Mouse (Mus musculus): ENCODE results near the gene Lmtk2. TPM values are rescaled to one million over a fixed set of nuclear protein-coding genes. Genes with fewer than 3 reads are reported as not detected.

Gene Lmtk2
- polyA plus RNA-seq, 1 experiment from 2014 or later, result 4.5 TPM

GRCm38 (mm10) chr5:144159137-144159536 is 58.9 kb downstream of the Lmtk2 start:
- Histone ChIP-seq H3K4me1 (peaks cover 3% of the 10 kb centered on the region; the same call in 1 of the 2 replicates), H3K36me3 (peaks cover 70% of the 10 kb centered on the region), H3K27me3 (ENCODE audit: low read depth, poor library complexity, severe bottlenecking) (no peaks in the 10 kb centered on the region), H3K9me3 (replicated peaks) (no peaks in the 10 kb centered on the region), H3K27ac (replicated peaks) (no peak overlapping the region), H3K4me3 (no peak overlapping the region)
- 95% methylated on average over 8 of the region's 8 CpGs for WGBS
- no peak for DNase-seq (ENCODE audit: low spot score)

GRCm38 (mm10) chr5:144162080-144162812 is 62.0 kb downstream of the Lmtk2 start:
- no peak overlapping the region for H3K4me3 ChIP-seq
- H3K36me3 ChIP-seq, result peaks cover 92% of the 10 kb centered on the region
- no peaks in the 10 kb centered on the region for H3K27me3 ChIP-seq (ENCODE audit: low read depth, poor library complexity, severe bottlenecking)
- WGBS, result 85% methylated on average over 5 of the region's 5 CpGs
- no peak for DNase-seq (ENCODE audit: low spot score)
- H3K27ac ChIP-seq (replicated peaks), result no peak overlapping the region; the same call in 1 of the 2 replicates
- H3K4me1 ChIP-seq, result peaks cover 3% of the 10 kb centered on the region; the same call in 1 of the 2 replicates
- H3K9me3 ChIP-seq (replicated peaks), result no peaks in the 10 kb centered on the region

- no peak for DNase-seq (ENCODE audit: low spot score)
- H3K36me3 ChIP-seq, result peaks cover 90% of the 10 kb centered on the region
- H3K9me3 ChIP-seq (replicated peaks), result no peaks in the 10 kb centered on the region
- H3K4me3 ChIP-seq, result no peak overlapping the region
- WGBS, result 87% methylated on average over 10 of the region's 10 CpGs
- no peaks in the 10 kb centered on the region for H3K27me3 ChIP-seq (ENCODE audit: low read depth, poor library complexity, severe bottlenecking)
- H3K27ac ChIP-seq (replicated peaks), result no peak overlapping the region; the same call in 1 of the 2 replicates
- H3K4me1 ChIP-seq, result peaks cover 3% of the 10 kb centered on the region; the same call in 1 of the 2 replicates
These were observed 62.7 kb downstream of the Lmtk2 start for GRCm38 (mm10) chr5:144162813-144163517.

GRCm38 (mm10) chr5:144165756-144166155 is 65.5 kb downstream of the Lmtk2 start:
- Histone ChIP-seq H3K36me3 (peaks cover 83% of the 10 kb centered on the region), H3K27ac (replicated peaks) (no peak overlapping the region)

GRCm38 (mm10) chr5:144169275-144169975 is 69.2 kb downstream of the Lmtk2 start:
- no peak for DNase-seq (ENCODE audit: low spot score)
- H3K27me3 ChIP-seq (ENCODE audit: low read depth, poor library complexity, severe bottlenecking), result no peaks in the 10 kb centered on the region
- H3K27ac ChIP-seq (replicated peaks), result no peak overlapping the region
- no peak overlapping the region for H3K4me3 ChIP-seq
- no peaks in the 10 kb centered on the region for H3K9me3 ChIP-seq (replicated peaks)
- peaks cover 86% of the 10 kb centered on the region for H3K36me3 ChIP-seq
- H3K4me1 ChIP-seq, result no peaks in the 10 kb centered on the region
- 93% methylated on average over 8 of the region's 8 CpGs for WGBS

More at GRCm38 (mm10) chr5:144165756-144166155, 65.5 kb downstream of the Lmtk2 start:
- DNase-seq (ENCODE audit: low spot score), result no peak
- H3K4me3 ChIP-seq, result no peak overlapping the region
- H3K27me3 ChIP-seq (ENCODE audit: low read depth, poor library complexity, severe bottlenecking), result no peaks in the 10 kb centered on the region
- 89% methylated on average over 3 of the region's 3 CpGs for WGBS
- no peaks in the 10 kb centered on the region for H3K9me3 ChIP-seq (replicated peaks)
- H3K4me1 ChIP-seq, result peaks cover 3% of the 10 kb centered on the region; the same call in 1 of the 2 replicates

- H3K4me1 ChIP-seq, result peaks cover 3% of the 10 kb centered on the region; the same call in 1 of the 2 replicates
- DNase-seq (ENCODE audit: low spot score), result peak; percentile 10
- 93% methylated on average over 18 of the region's 18 CpGs for WGBS
- H3K36me3 ChIP-seq, result peaks cover 95% of the 10 kb centered on the region
- no peak overlapping the region for H3K27ac ChIP-seq (replicated peaks)
- H3K4me3 ChIP-seq, result no peak overlapping the region
- H3K27me3 ChIP-seq (ENCODE audit: low read depth, poor library complexity, severe bottlenecking), result no peaks in the 10 kb centered on the region
- H3K9me3 ChIP-seq (replicated peaks), result no peaks in the 10 kb centered on the region
These were observed 73.4 kb downstream of the Lmtk2 start for GRCm38 (mm10) chr5:144173648-144174047.

- no peak for DNase-seq (ENCODE audit: low spot score)
- H3K36me3 ChIP-seq, result peaks cover 91% of the 10 kb centered on the region
- H3K4me3 ChIP-seq, result no peak overlapping the region
- H3K27ac ChIP-seq (replicated peaks), result no peak overlapping the region
- H3K9me3 ChIP-seq (replicated peaks), result no peaks in the 10 kb centered on the region
- 72% methylated on average over 6 of the region's 6 CpGs for WGBS
- no peaks in the 10 kb centered on the region for H3K27me3 ChIP-seq (ENCODE audit: low read depth, poor library complexity, severe bottlenecking)
- H3K4me1 ChIP-seq, result peaks cover 3% of the 10 kb centered on the region; the same call in 1 of the 2 replicates
These were observed 78.0 kb downstream of the Lmtk2 start for GRCm38 (mm10) chr5:144178216-144178615.

GRCm38 (mm10) chr5:144181249-144181648 is 81.0 kb downstream of the Lmtk2 start:
- no peak overlapping the region for H3K4me3 ChIP-seq
- WGBS, result 96% methylated on average over 7 of the region's 7 CpGs

GRCm38 (mm10) chr5:144182542-144183247 is 82.5 kb downstream of the Lmtk2 start:
- Histone ChIP-seq H3K27ac (replicated peaks) (no peak overlapping the region), H3K36me3 (peaks cover 80% of the 10 kb centered on the region), H3K9me3 (replicated peaks) (no peaks in the 10 kb centered on the region), H3K27me3 (ENCODE audit: low read depth, poor library complexity, severe bottlenecking) (no peaks in the 10 kb centered on the region), H3K4me1 (peaks cover 3% of the 10 kb centered on the region; the same call in 1 of the 2 replicates), H3K4me3 (no peak overlapping the region)
- WGBS, result 81% methylated on average over 20 of the region's 20 CpGs
- DNase-seq (ENCODE audit: low spot score), result no peak

More at GRCm38 (mm10) chr5:144181249-144181648, 81.0 kb downstream of the Lmtk2 start:
- DNase-seq (ENCODE audit: low spot score), result no peak
- no peaks in the 10 kb centered on the region for H3K9me3 ChIP-seq (replicated peaks)
- H3K36me3 ChIP-seq, result peaks cover 91% of the 10 kb centered on the region
- H3K4me1 ChIP-seq, result peaks cover 3% of the 10 kb centered on the region; the same call in 1 of the 2 replicates
- H3K27me3 ChIP-seq (ENCODE audit: low read depth, poor library complexity, severe bottlenecking), result no peaks in the 10 kb centered on the region
- H3K27ac ChIP-seq (replicated peaks), result no peak overlapping the region

GRCm38 (mm10) chr5:144183248-144183559 is 83.0 kb downstream of the Lmtk2 start:
- Histone ChIP-seq H3K9me3 (replicated peaks) (no peaks in the 10 kb centered on the region), H3K4me3 (no peak overlapping the region), H3K27ac (replicated peaks) (no peak overlapping the region), H3K27me3 (ENCODE audit: low read depth, poor library complexity, severe bottlenecking) (no peaks in the 10 kb centered on the region), H3K4me1 (0 out of 2 replicates have a peak, but pooled peaks cover under 1% of the 10 kb centered on the region), H3K36me3 (peaks cover 75% of the 10 kb centered on the region)
- 80% methylated on average over 8 of the region's 8 CpGs for WGBS
- no peak for DNase-seq (ENCODE audit: low spot score)

GRCm38 (mm10) chr5:144183647-144184335 is 83.6 kb downstream of the Lmtk2 start:
- Histone ChIP-seq H3K4me1 (no peaks in the 10 kb centered on the region), H3K27me3 (ENCODE audit: low read depth, poor library complexity, severe bottlenecking) (no peaks in the 10 kb centered on the region), H3K36me3 (peaks cover 75% of the 10 kb centered on the region), H3K27ac (replicated peaks) (no peak overlapping the region), H3K4me3 (no peak overlapping the region), H3K9me3 (replicated peaks) (no peaks in the 10 kb centered on the region)
- 89% methylated on average over 7 of the region's 7 CpGs for WGBS
- no peak for DNase-seq (ENCODE audit: low spot score)
